Mouse (Mus musculus): Measurements from ENCODE around the gene Bcdin3d. TPM values are rescaled to one million over a fixed set of nuclear protein-coding genes. Genes with fewer than 3 reads are reported as not detected.

The Bcdin3d gene
- polyA plus RNA-seq, 1 experiment from 2014 or later, result 21.5 TPM

Other genes starting within 250 kb of the Bcdin3d start
- 0.60 and 0.83 TPM in 2 replicates for gene Kcnh3, start 249.9 kb downstream of the Bcdin3d start, polyA plus RNA-seq (2016; fragmentation: Nextera tagmentation; extraction: Ambion mirVana)
- gene Mcrs1, start 222.8 kb downstream of the Bcdin3d start, polyA plus RNA-seq (2016; fragmentation: Nextera tagmentation; extraction: Ambion mirVana), result 185 and 188 TPM in 2 replicates
- gene Prpf40b, start 179.6 kb downstream of the Bcdin3d start, polyA plus RNA-seq (2016; fragmentation: Nextera tagmentation; extraction: Ambion mirVana), result 86.9 and 88.2 TPM in 2 replicates
- 0.18 and 0.19 TPM in 2 replicates for gene Fam186b, start 178.8 kb downstream of the Bcdin3d start, polyA plus RNA-seq (2016; fragmentation: Nextera tagmentation; extraction: Ambion mirVana)
- 12.1 and 14.1 TPM in 2 replicates for gene Fmnl3, start 104.2 kb downstream of the Bcdin3d start, polyA plus RNA-seq (2016; fragmentation: Nextera tagmentation; extraction: Ambion mirVana)
- gene Tmbim6, start 81.8 kb downstream of the Bcdin3d start, polyA plus RNA-seq (2016; fragmentation: Nextera tagmentation; extraction: Ambion mirVana), result 252 and 256 TPM in 2 replicates
- 11.8 and 12.0 TPM in 2 replicates for gene Nckap5l, start 17.0 kb downstream of the Bcdin3d start, polyA plus RNA-seq (2016; fragmentation: Nextera tagmentation; extraction: Ambion mirVana)
- 1.6 and 1.9 TPM in 2 replicates for gene Faim2, start 53.4 kb upstream of the Bcdin3d start, polyA plus RNA-seq (2016; fragmentation: Nextera tagmentation; extraction: Ambion mirVana)
- gene Aqp2, start 104.3 kb upstream of the Bcdin3d start, polyA plus RNA-seq (2016; fragmentation: Nextera tagmentation; extraction: Ambion mirVana), result not detected in 2 replicates
- gene Aqp5, start 116.1 kb upstream of the Bcdin3d start, polyA plus RNA-seq (2016; fragmentation: Nextera tagmentation; extraction: Ambion mirVana), result 0.22 and 0.69 TPM in 2 replicates
- not detected in 2 replicates for gene Aqp6, start 126.7 kb upstream of the Bcdin3d start, polyA plus RNA-seq (2016; fragmentation: Nextera tagmentation; extraction: Ambion mirVana)
- gene Racgap1, start 176.9 kb upstream of the Bcdin3d start, polyA plus RNA-seq (2016; fragmentation: Nextera tagmentation; extraction: Ambion mirVana), result 230 and 251 TPM in 2 replicates
- gene Asic1, start 195.6 kb upstream of the Bcdin3d start, polyA plus RNA-seq (2016; fragmentation: Nextera tagmentation; extraction: Ambion mirVana), result 14.7 and 18.2 TPM in 2 replicates
- gene Smarcd1, start 227.4 kb upstream of the Bcdin3d start, polyA plus RNA-seq (2016; fragmentation: Nextera tagmentation; extraction: Ambion mirVana), result 135 and 138 TPM in 2 replicates
- not detected in 2 replicates for gene Gm17349, start 230.8 kb upstream of the Bcdin3d start, polyA plus RNA-seq (2016; fragmentation: Nextera tagmentation; extraction: Ambion mirVana)
- gene Gpd1, start 242.8 kb upstream of the Bcdin3d start, polyA plus RNA-seq (2016; fragmentation: Nextera tagmentation; extraction: Ambion mirVana), result 0.57 and 0.72 TPM in 2 replicates